Comparison of ENCODE assay signal across 28 mouse cellular contexts in the genomic region with DNA sequence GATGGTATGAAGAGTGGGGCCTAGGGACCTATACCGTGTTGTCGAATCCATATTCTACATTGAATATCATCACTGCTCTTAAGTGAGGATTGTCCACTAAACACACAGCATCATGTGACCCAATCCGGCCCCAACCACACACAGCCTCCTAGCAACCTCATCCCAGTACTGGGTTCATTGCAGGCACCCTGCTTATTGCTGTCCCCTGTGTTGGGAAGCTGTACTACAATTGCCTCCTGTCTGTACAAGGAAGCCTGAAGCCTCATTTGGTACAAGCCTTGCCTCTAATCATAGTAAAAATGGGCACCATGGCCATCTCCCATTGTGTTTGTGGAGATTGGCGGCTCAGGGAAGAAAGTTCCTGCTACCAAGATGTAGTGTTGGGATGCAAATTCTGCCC. TPM values are rescaled to one million over a fixed set of nuclear protein-coding genes. Genes with fewer than 3 reads are reported as not detected.
"Had no signal": no experiment of that assay in that cellular context is flagged by ENCODE, and none has a peak within 500 bp of the region (broad histone marks: within the 10 kb centered on the region; RNA-seq: fewer than 3 reads in every experiment).

No protein-coding gene starts in this region.

- H3K4me2 ChIP-seq: intestine, embryonic 15.5 days; kidney, embryonic 15.5 days; limb, embryonic 12.5 days; limb, embryonic 15.5 days; liver, embryonic 11.5 days; lung, embryonic 14.5 days; midbrain, embryonic 11.5 days; midbrain, embryonic 15.5 days; neural tube, embryonic 13.5 days had no signal

- H3K4me1 ChIP-seq: intestine, embryonic 15.5 days; limb, embryonic 12.5 days; midbrain, embryonic 15.5 days; neural tube, embryonic 13.5 days had no signal

- ATAC-seq: liver, postnatal 0 days; midbrain, embryonic 15.5 days had no signal

- H3K9me3 ChIP-seq: intestine, embryonic 15.5 days; kidney, embryonic 15.5 days; limb, embryonic 12.5 days; limb, embryonic 15.5 days; midbrain, embryonic 15.5 days; neural tube, embryonic 13.5 days had no signal

- H3K27ac ChIP-seq: intestine, embryonic 15.5 days; kidney, embryonic 15.5 days; limb, embryonic 12.5 days; limb, embryonic 15.5 days; liver, embryonic 14.5 days; midbrain, embryonic 15.5 days; neural tube, embryonic 13.5 days had no signal

- H3K27me3 ChIP-seq: intestine, embryonic 15.5 days; kidney, embryonic 15.5 days; limb, embryonic 12.5 days; limb, embryonic 15.5 days; midbrain, embryonic 15.5 days; neural tube, embryonic 13.5 days had no signal

- DNase-seq: kidney, adult 2 months; kidney, postnatal 10 days; kidney, postnatal 36 days; left cerebral cortex, postnatal 4 days; liver, postnatal 0 days; lung, embryonic 14.5 days; lung, postnatal 10 days; lung, postnatal 36 days; retina, postnatal 1 day; right cerebral cortex, postnatal 25 days; thymus, adult 2 months; thymus, postnatal 14 days; thymus, postnatal 4 days had no signal

- H3K9ac ChIP-seq: intestine, embryonic 15.5 days; kidney, embryonic 15.5 days; limb, embryonic 12.5 days; limb, embryonic 15.5 days; liver, embryonic 14.5 days; liver, postnatal 0 days; lung, embryonic 14.5 days; midbrain, embryonic 15.5 days; neural tube, embryonic 13.5 days had no signal

- H3K4me3 ChIP-seq: intestine, embryonic 15.5 days; kidney, embryonic 15.5 days; limb, embryonic 12.5 days; limb, embryonic 15.5 days; midbrain, embryonic 15.5 days; myocyte; neural tube, embryonic 13.5 days had no signal

RNA-seq across cellular contexts. Expression of a gene that starts 56.3 kb away (rescaled TPM):
- total RNA-seq: megakaryocyte progenitor cell, adult 5-6 weeks; megakaryocyte-erythroid progenitor cell, adult 5-6 weeks; monocyte, adult 5-6 weeks; neutrophil, adult 5-6 weeks had no signal
- polyA plus RNA-seq: limb, embryonic 15.5 days; liver, embryonic 11.5 days; liver, postnatal 0 days; lung, embryonic 14.5 days; midbrain, embryonic 15.5 days; neural tube, embryonic 13.5 days; spleen, adult 2 months had no signal
